Mouse (Mus musculus) heart, embryonic 12.5 days (tissue): ENCODE measurements around the gene Slc35f6. TPM values are rescaled to one million over a fixed set of nuclear protein-coding genes. Genes with fewer than 3 reads are reported as not detected.

ENCODE experiments used
- ATAC-seq: fragments of 200-750 bp; cut with Nextera tagmentation; 2 replicates; pipeline ENCODE4 v1.8.0; 2017; ENCODE audit warnings: moderate TSS enrichment, moderate library complexity; ENCODE audit not compliant: insufficient number of reproducible peaks, low FRiP score
- H3K27ac ChIP-seq: fragments of 300-500 bp; sonication (generic); 2 replicates; pipeline ENCODE4 v1.5.1; 2016; ENCODE audit warnings: mild to moderate bottlenecking, moderate library complexity; ENCODE audit not compliant: poor library complexity, severe bottlenecking
- H3K27me3 ChIP-seq: fragments of 300-500 bp; sonication (generic); replicated peaks from 2 replicates; pipeline ENCODE4 v1.6.1; 2016; ENCODE audit warnings: mild to moderate bottlenecking, moderate library complexity
- H3K36me3 ChIP-seq: fragments of 300-500 bp; sonication (generic); 2 replicates; pipeline ENCODE4 v1.6.1; 2016; ENCODE audit warnings: mild to moderate bottlenecking, moderate library complexity
- H3K4me1 ChIP-seq: fragments of 300-500 bp; sonication (generic); replicated peaks from 2 replicates; pipeline ENCODE4 v1.6.1; 2016; ENCODE audit warnings: mild to moderate bottlenecking
- H3K4me2 ChIP-seq: fragments of 300-500 bp; sonication (generic); 2 replicates; pipeline ENCODE4 v1.6.1; 2016; ENCODE audit warnings: mild to moderate bottlenecking, moderate library complexity
- H3K4me3 ChIP-seq: fragments of 300-500 bp; sonication (generic); 2 replicates; pipeline ENCODE4 v1.5.1; 2016; ENCODE audit warnings: mild to moderate bottlenecking
- H3K9ac ChIP-seq: fragments of 300-500 bp; sonication (generic); 2 replicates; pipeline ENCODE4 v1.6.1; 2016; ENCODE audit warnings: mild to moderate bottlenecking, moderate library complexity
- H3K9me3 ChIP-seq: fragments of 300-500 bp; sonication (generic); replicated peaks from 2 replicates; pipeline ENCODE4 v1.6.1; 2016; ENCODE audit warnings: mild to moderate bottlenecking, moderate library complexity
- WGBS: fragments of 180-500 bp; shearing (Covaris S2); methylation state at CpG from one replicate; pipeline ENCODE4 v1.1.7; 2016; 5-methylcytosine and 5-hydroxymethylcytosine counted together
- polyA plus RNA-seq: library from polyadenylated mRNA; unstranded; fragments of >200 nt; fragmentation: Nextera tagmentation; extraction: Ambion mirVana; gene quantifications from 2 replicates; pipeline ENCODE4 v1.2.1, GENCODE M21; 2016

Gene Slc35f6
- polyA plus RNA-seq, 1 experiment from 2014 or later: 21.4 TPM

DNA sequence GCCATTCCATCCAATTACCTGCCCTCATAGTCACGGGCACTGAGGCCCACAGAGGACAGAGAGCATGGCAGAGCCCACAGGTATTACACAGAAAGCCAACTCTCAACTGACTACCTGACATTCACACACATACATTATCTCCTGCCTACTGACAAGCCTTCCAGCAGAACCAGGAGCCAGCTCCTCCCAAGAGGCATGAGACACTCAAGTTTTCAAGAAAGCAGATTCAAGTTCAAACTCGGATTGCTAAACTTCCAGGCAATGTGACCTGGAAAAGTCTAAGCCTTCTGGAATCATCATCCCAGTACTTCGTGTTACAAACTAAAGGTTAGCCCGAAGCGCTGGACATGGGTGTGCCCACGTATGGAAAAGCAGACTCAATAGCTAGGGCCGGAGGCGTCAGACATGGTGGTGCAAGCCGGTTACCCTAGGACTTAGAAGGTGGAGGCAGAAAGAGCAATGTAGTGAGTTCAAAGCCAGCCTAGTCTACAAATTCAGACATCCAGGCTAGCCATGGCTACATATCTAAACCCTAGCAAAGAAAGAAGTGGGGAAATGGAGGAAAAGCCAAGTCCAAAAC, 26.4 kb upstream of the Slc35f6 start:
- H3K4me1 ChIP-seq: peaks cover 53% of the 10 kb centered on the region
- no peak for ATAC-seq
- no peak overlapping the region for H3K4me3 ChIP-seq
- H3K4me2 ChIP-seq: no peak overlapping the region
- no peaks in the 10 kb centered on the region for H3K9me3 ChIP-seq
- no peak overlapping the region for H3K9ac ChIP-seq
- H3K27ac ChIP-seq: no peak overlapping the region
- 89% methylated on average over 9 of the region's 9 CpGs for WGBS
- H3K27me3 ChIP-seq: peaks cover 26% of the 10 kb centered on the region
- no peaks in the 10 kb centered on the region for H3K36me3 ChIP-seq

DNA sequence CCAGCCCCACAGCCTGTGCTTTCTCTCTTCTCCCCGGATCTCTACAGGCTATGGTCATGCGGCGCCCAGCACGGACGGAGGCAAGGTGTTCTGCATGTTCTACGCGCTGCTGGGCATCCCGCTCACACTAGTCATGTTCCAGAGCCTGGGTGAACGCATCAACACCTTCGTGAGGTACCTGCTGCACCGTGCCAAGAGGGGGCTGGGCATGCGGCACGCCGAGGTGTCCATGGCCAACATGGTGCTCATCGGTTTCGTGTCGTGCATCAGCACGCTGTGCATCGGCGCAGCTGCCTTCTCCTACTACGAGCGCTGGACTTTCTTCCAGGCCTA, 25.9 kb upstream of the Slc35f6 start:
- no peak for ATAC-seq
- 47% methylated on average over 22 of the region's 22 CpGs for WGBS
- peaks cover 26% of the 10 kb centered on the region for H3K27me3 ChIP-seq

DNA sequence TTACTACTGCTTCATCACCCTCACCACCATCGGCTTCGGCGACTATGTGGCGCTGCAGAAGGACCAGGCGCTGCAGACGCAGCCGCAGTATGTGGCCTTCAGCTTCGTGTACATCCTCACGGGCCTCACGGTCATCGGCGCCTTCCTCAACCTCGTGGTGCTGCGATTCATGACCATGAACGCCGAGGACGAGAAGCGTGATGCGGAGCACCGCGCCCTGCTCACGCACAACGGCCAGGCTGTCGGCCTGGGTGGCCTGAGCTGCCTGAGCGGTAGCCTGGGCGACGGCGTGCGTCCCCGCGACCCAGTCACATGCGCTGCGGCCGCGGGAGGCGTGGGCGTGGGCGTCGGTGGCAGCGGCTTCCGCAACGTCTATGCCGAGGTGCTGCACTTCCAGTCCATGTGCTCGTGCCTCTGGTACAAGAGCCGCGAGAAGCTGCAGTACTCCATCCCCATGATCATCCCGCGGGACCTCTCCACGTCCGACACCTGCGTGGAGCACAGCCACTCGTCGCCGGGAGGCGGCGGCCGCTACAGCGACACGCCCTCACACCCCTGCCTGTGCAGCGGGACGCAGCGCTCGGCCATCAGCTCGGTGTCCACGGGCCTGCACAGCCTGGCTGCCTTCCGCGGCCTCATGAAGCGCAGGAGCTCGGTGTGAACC, 25.4 kb upstream of the Slc35f6 start:
- Histone ChIP-seq H3K27me3 (peaks cover 26% of the 10 kb centered on the region), H3K9me3 (no peaks in the 10 kb centered on the region), H3K9ac (peak overlapping the region; percentile 64), H3K4me2 (peak overlapping the region; percentile 76), H3K27ac (no peak overlapping the region), H3K4me1 (peaks cover 53% of the 10 kb centered on the region), H3K4me3 (peak overlapping the region; percentile 43), H3K36me3 (no peaks in the 10 kb centered on the region)
- WGBS: 7% methylated on average over 69 of the region's 69 CpGs
- 0 out of 2 replicates have a peak, but pooled peaks have one; percentile 17 for ATAC-seq

More for the DNA sequence above, 25.9 kb upstream of the Slc35f6 start:
- Histone ChIP-seq H3K4me3 (peak overlapping the region; percentile 43), H3K27ac (no peak overlapping the region), H3K36me3 (no peaks in the 10 kb centered on the region), H3K9ac (peak overlapping the region; percentile 64; the same call in 1 of the 2 replicates), H3K9me3 (no peaks in the 10 kb centered on the region), H3K4me2 (peak overlapping the region; percentile 76), H3K4me1 (peaks cover 53% of the 10 kb centered on the region)

DNA sequence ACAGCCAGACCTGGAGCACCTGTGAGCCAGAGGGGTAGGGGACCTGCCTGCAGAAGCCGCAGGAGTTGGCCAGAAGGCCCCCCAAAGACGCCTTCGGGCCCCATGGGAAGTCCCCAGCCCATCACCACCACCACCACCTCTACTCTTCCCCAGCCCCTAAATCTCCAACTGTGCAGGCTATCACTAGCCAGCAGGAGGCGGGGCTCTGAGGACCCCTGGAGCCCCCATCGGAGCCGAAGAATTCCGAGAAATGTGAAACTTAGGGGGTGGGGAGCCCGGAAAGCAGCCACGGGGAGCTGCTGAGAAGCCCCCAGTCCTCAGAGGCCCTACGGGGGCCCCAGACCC, 24.9 kb upstream of the Slc35f6 start:
- WGBS: 7% methylated on average over 10 of the region's 10 CpGs
- H3K9me3 ChIP-seq: no peaks in the 10 kb centered on the region
- H3K36me3 ChIP-seq: no peaks in the 10 kb centered on the region
- H3K4me2 ChIP-seq: peak overlapping the region; percentile 76
- peaks cover 26% of the 10 kb centered on the region for H3K27me3 ChIP-seq
- ATAC-seq: 0 out of 2 replicates have a peak, but pooled peaks have one; percentile 5
- H3K4me1 ChIP-seq: peaks cover 50% of the 10 kb centered on the region
- peak overlapping the region; percentile 64 for H3K9ac ChIP-seq
- H3K4me3 ChIP-seq: peak overlapping the region; percentile 43
- no peak overlapping the region for H3K27ac ChIP-seq

DNA sequence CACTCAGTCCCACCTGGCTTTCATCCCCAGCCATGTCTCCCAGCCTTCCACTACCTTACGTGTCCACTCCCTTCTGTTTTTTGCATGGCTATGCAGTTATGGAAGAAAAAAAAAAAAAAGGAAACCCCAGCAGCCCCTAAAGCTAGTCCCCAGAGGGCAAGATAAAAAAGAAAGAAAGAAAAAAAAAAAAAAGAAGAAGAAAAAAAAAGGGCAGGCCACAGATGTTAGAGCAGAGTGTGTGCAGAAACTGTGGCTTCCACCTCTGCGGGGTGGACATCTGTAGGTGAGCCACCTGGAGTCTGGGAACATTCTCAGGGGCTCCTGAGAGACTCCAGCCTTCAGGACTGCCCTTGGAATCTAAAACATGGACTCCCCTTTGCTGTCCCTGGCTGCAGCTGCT, 24.4 kb upstream of the Slc35f6 start:
- ATAC-seq: no peak
- Histone ChIP-seq H3K9ac (no peak overlapping the region), H3K4me1 (peaks cover 50% of the 10 kb centered on the region), H3K27ac (no peak overlapping the region), H3K9me3 (no peaks in the 10 kb centered on the region), H3K27me3 (peaks cover 26% of the 10 kb centered on the region), H3K4me3 (no peak overlapping the region), H3K36me3 (no peaks in the 10 kb centered on the region), H3K4me2 (peak overlapping the region; percentile 76; the same call in 1 of the 2 replicates)
- 75% methylated on average over 2 of the region's 2 CpGs for WGBS

DNA sequence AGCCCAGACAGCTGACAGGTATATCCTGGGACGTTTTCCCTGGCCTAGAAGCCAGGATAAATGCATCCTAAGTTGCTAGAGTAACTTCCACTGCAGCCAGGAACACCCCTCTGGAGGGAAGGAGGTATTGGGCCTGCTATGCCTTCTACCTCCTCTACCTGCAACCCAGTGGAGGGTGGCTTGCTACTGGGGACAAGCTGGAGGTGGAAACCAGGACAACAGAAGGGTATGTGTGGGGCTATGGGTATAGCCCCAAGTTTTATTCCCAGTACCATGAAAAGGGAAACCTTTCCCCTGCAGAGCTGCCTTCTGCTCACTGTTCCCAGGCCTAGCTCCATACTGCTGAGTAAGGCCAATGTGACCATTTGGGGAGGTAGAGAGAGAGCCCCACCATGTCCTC, 23.4 kb upstream of the Slc35f6 start:
- WGBS: 41% methylated on average over 1 of the region's 1 CpGs
- Histone ChIP-seq H3K36me3 (no peaks in the 10 kb centered on the region), H3K9me3 (no peaks in the 10 kb centered on the region), H3K27me3 (peaks cover 26% of the 10 kb centered on the region), H3K4me3 (no peak overlapping the region), H3K4me2 (no peak overlapping the region), H3K4me1 (peaks cover 46% of the 10 kb centered on the region), H3K9ac (no peak overlapping the region), H3K27ac (no peak overlapping the region)
- ATAC-seq: no peak

DNA sequence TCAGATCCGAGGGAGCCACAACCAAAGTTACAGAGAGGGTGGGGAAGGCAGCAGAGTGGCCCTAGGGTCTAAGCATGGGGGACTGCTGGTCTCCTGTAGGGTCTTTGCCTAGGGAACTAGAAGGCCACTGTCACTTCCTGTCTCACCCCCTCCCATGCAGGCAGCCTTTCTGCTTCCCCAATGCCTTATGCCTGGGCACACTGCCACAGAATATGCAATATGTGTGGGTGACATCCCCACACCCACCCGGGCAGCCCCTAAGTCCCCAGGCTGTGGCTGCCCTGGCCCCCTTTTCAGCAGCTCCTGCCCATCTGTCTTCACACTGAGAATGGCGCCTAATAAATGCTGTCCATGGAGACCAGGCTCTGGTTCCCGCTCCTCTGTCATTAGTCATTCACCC, 22.8 kb upstream of the Slc35f6 start:
- H3K4me1 ChIP-seq: peaks cover 46% of the 10 kb centered on the region
- H3K27me3 ChIP-seq: peaks cover 26% of the 10 kb centered on the region
- H3K4me3 ChIP-seq: no peak overlapping the region
- 54% methylated on average over 4 of the region's 4 CpGs for whole genome bisulfite sequencing
- peak overlapping the region; percentile 3; the same call in 1 of the 2 replicates for H3K27ac ChIP-seq
- H3K9ac ChIP-seq: no peak overlapping the region
- H3K9me3 ChIP-seq: no peaks in the 10 kb centered on the region
- no peaks in the 10 kb centered on the region for H3K36me3 ChIP-seq
- ATAC-seq: 0 out of 2 replicates have a peak, but pooled peaks have one; percentile 3
- no peak overlapping the region for H3K4me2 ChIP-seq

DNA sequence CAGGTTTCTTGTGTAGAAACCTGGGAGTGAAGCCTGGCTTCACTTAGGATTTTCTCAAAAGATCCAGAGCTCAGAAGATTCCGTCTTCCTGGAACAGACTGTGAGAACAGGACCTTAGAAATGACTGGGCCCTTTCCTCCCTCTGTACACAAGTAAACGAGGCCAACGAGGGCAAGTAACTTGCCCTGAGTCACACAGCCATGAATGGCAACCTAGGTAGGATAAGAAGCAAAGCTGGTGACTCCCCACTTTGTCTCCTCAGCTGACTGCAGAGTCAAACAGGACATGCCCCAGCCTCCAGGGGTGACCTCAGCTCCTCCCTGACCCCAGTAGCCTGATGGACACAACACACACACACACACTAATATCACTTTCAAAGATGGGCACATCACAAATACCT, 22.4 kb upstream of the Slc35f6 start:
- H3K4me2 ChIP-seq: no peak overlapping the region
- 64% methylated on average over 3 of the region's 3 CpGs for WGBS
- peaks cover 50% of the 10 kb centered on the region for H3K4me1 ChIP-seq
- peak overlapping the region; percentile 3; the same call in 1 of the 2 replicates for H3K27ac ChIP-seq
- ATAC-seq: no peak
- no peak overlapping the region for H3K4me3 ChIP-seq
- no peaks in the 10 kb centered on the region for H3K9me3 ChIP-seq
- H3K36me3 ChIP-seq: no peaks in the 10 kb centered on the region
- H3K27me3 ChIP-seq: peaks cover 26% of the 10 kb centered on the region
- no peak overlapping the region for H3K9ac ChIP-seq

DNA sequence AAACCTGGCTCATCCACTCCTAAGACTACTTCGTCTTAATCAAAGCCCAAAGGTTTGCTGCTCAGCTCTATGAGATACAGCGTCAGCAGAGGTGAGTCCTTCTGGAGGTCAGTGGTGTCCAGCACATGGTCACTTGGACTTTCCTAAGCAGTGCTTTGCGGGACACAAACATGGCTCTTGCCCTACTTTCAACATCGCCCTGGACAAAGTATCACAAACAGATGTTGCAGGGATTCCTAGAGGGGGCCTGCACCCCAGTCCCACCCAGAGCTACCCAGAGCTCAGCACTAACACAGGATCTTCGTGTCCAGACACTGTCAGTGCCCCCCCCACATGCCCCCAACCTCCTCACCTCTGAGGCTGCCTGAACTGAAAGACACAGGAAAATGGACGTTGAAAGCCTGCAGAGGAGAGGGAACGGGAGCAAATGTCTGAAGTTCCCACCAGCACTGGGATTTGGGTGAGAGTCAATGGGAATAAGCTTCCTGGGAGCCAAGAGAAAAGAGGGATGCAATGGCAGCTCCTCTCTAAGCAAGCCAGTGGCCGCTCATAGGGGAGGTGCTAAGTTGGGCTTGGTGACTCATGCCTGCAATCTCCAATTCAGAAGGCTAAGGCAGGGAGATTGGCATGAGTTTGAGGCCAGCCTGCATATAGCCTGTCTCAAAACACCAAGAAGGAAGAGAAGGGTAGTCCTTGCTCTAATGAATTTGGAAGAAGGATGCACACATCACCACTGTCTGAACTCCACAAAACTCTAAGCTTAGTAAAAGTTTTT, 21.2 kb upstream of the Slc35f6 start:
- no peak overlapping the region for H3K4me2 ChIP-seq
- H3K36me3 ChIP-seq: no peaks in the 10 kb centered on the region
- no peak overlapping the region for H3K4me3 ChIP-seq
- 0 out of 2 replicates have a peak overlapping the region, but pooled peaks have one; percentile 14 for H3K27ac ChIP-seq
- no peaks in the 10 kb centered on the region for H3K9me3 ChIP-seq
- peaks cover 53% of the 10 kb centered on the region for H3K4me1 ChIP-seq
- no peak for ATAC-seq
- peaks cover 15% of the 10 kb centered on the region for H3K27me3 ChIP-seq
- WGBS: 74% methylated on average over 8 of the region's 8 CpGs
- no peak overlapping the region for H3K9ac ChIP-seq

DNA sequence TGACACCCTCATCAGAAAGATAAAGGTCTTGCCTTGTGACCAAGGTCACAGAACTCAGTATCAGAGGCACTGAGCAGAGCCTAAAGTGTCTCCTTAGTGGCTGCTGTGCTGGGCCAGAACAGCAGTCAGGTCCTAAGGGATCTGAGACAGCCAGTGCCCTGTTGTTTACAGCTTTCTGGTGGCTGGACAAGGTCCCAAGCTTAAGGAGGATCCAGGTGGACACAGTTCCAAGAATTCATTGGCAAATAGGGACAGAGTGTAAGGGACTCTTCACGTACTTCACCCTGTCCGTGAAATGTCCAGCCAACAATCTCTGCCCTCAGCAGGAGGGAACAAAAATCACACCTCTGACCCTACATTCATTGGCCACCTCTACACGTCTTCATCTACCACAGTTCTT, 19.2 kb upstream of the Slc35f6 start:
- Histone ChIP-seq H3K4me1 (peaks cover 43% of the 10 kb centered on the region), H3K9me3 (no peaks in the 10 kb centered on the region), H3K27ac (no peak overlapping the region), H3K4me3 (no peak overlapping the region), H3K36me3 (no peaks in the 10 kb centered on the region), H3K9ac (no peak overlapping the region), H3K27me3 (no peaks in the 10 kb centered on the region), H3K4me2 (no peak overlapping the region)
- 78% methylated on average over 3 of the region's 3 CpGs for WGBS
- no peak for ATAC-seq

DNA sequence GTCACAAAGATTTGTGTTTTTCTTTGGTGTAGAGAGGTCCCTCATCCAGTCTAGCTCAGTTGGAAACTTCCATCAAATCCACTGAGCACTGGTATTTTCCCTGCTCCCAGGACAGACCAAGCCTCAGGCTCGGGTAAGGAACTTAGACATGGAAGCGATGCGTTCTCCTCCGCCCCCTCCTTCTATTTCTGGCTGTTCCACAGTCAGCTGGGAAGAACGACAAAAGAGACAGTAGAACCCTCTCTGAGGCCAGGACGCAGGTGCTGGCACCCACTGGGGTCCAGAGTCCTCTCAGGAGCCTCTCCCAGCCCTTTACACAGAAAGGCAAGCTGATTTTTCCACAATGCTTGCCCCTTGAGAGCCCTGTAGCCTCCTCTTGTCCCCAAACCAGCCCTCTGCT, 17.3 kb upstream of the Slc35f6 start:
- H3K27me3 ChIP-seq: 0 out of 2 replicates have a peak, but pooled peaks cover 12% of the 10 kb centered on the region
- no peaks in the 10 kb centered on the region for H3K36me3 ChIP-seq
- no peak overlapping the region for H3K9ac ChIP-seq
- WGBS: 53% methylated on average over 6 of the region's 6 CpGs
- no peak overlapping the region for H3K4me3 ChIP-seq
- no peaks in the 10 kb centered on the region for H3K9me3 ChIP-seq
- H3K27ac ChIP-seq: no peak overlapping the region
- no peak for ATAC-seq
- H3K4me1 ChIP-seq: peaks cover 32% of the 10 kb centered on the region
- H3K4me2 ChIP-seq: no peak overlapping the region
